Mouse (Mus musculus): ENCODE data around the gene Tnnt3.

DNA sequence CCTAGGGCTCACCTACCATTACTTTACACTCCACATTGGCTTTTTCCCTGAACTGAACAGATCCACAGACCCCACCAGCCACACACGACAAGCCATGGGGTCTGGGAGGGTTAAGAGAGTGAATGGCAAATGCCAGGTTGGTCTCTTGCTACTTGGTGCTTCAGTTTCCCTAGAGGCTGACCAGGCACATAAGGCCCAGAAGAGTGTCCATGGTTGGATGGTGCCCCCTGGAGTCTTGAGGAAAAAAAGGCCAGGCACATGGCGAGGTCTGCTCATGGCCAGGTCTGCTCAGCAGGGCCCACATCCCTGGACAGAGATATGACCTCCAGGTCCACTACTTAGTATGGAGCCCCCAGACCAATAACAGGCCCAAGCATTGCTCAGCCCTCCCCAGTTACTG, 861 bp upstream of the Tnnt3 start:
- TF ChIP-seq POLR2A (IDR thresholded peaks at IDR 0.05; ENCODE audit: borderline replicate concordance, low read depth, low read length), result no peak
- TF ChIP-seq CTCF (IDR thresholded peaks at IDR 0.05; ENCODE audit: low read depth, low read length), result no peak; the same call in 1 of the 2 replicates

Data from bone marrow macrophage, adult 2 months (primary cell).